Mouse (Mus musculus): ENCODE data around the gene Fkbp8. TPM values are rescaled to one million over a fixed set of nuclear protein-coding genes. Genes with fewer than 3 reads are reported as not detected.

The Fkbp8 gene
- polyA plus RNA-seq (2012; ENCODE audit: low replicate concordance), result 658 and 1,767 TPM in 2 replicates

GRCm38 (mm10) chr8:70527512-70528181, at the start of gene Fkbp8, which contains the start of gene Kxd1:
Gene Fkbp8 (plus strand): TSS chr8:70527724.
Gene Kxd1 (minus strand): TSS chr8:70527956.

GRCm38 (mm10) chr8:70486941-70487520, 40.5 kb upstream of the Fkbp8 start, which contains the start of gene Tmem59l:
Gene Tmem59l (minus strand): TSS chr8:70487358.

GRCm38 (mm10) chr8:70492664-70493640, 34.6 kb upstream of the Fkbp8 start, which contains the start of gene Crlf1:
Gene Crlf1 (plus strand): TSS chr8:70493158.

GRCm38 (mm10) chr8:70506328-70507026, 21.0 kb upstream of the Fkbp8 start, which contains the start of gene Rex1bd:
Gene Rex1bd (minus strand): TSS chr8:70506752.

GRCm38 (mm10) chr8:70510228-70510915, 17.2 kb upstream of the Fkbp8 start, which contains the start of gene Uba52:
Gene Uba52 (minus strand): TSS chr8:70510801.

GRCm38 (mm10) chr8:70539077-70539813, 11.7 kb downstream of the Fkbp8 start, which contains the start of gene Ell:
Gene Ell (plus strand): TSS chr8:70539457.

Other genes starting within 250 kb of the Fkbp8 start
- gene Homer3, start 244.9 kb upstream of the Fkbp8 start, polyA plus RNA-seq (2012; ENCODE audit: low replicate concordance), result 14.2 and 18.3 TPM in 2 replicates
- 25.7 and 31.1 TPM in 2 replicates for gene Ddx49, start 225.2 kb upstream of the Fkbp8 start, polyA plus RNA-seq (2012; ENCODE audit: low replicate concordance)
- 177 and 198 TPM in 2 replicates for gene Cope, start 225.2 kb upstream of the Fkbp8 start, polyA plus RNA-seq (2012; ENCODE audit: low replicate concordance)
- 0.26 and 1.4 TPM in 2 replicates for gene Cers1, start 211.9 kb upstream of the Fkbp8 start, polyA plus RNA-seq (2012; ENCODE audit: low replicate concordance)
- gene Gdf1, start 197.9 kb upstream of the Fkbp8 start, polyA plus RNA-seq (2012; ENCODE audit: low replicate concordance), result 0.27 and 0.54 TPM in 2 replicates
- 89.7 and 137 TPM in 2 replicates for gene Upf1, start 174.4 kb upstream of the Fkbp8 start, polyA plus RNA-seq (2012; ENCODE audit: low replicate concordance)
- gene Comp, start 154.2 kb upstream of the Fkbp8 start, polyA plus RNA-seq (2012; ENCODE audit: low replicate concordance), result 0.09 and 0.41 TPM in 2 replicates
- 23.0 and 38.0 TPM in 2 replicates for gene Crtc1, start 88.1 kb upstream of the Fkbp8 start, polyA plus RNA-seq (2012; ENCODE audit: low replicate concordance)
- 7.5 and 7.9 TPM in 2 replicates for gene Klhl26, start 50.8 kb upstream of the Fkbp8 start, polyA plus RNA-seq (2012; ENCODE audit: low replicate concordance)
- gene Tmem59l, start 40.4 kb upstream of the Fkbp8 start, polyA plus RNA-seq (2012; ENCODE audit: low replicate concordance), result 0.34 TPM in 1 of 2 replicates, not detected in the other
- gene Crlf1, start 34.6 kb upstream of the Fkbp8 start, polyA plus RNA-seq (2012; ENCODE audit: low replicate concordance), result 0.13 and 0.34 TPM in 2 replicates
- 130 and 215 TPM in 2 replicates for gene Rex1bd, start 21.0 kb upstream of the Fkbp8 start, polyA plus RNA-seq (2012; ENCODE audit: low replicate concordance)
- 756 and 1,789 TPM in 2 replicates for gene Uba52, start 16.9 kb upstream of the Fkbp8 start, polyA plus RNA-seq (2012; ENCODE audit: low replicate concordance)
- 25.8 and 38.2 TPM in 2 replicates for gene Kxd1, start 232 bp downstream of the Fkbp8 start, polyA plus RNA-seq (2012; ENCODE audit: low replicate concordance)
- 46.8 and 56.3 TPM in 2 replicates for gene Ell, start 11.7 kb downstream of the Fkbp8 start, polyA plus RNA-seq (2012; ENCODE audit: low replicate concordance)
- gene Isyna1, start 66.6 kb downstream of the Fkbp8 start, polyA plus RNA-seq (2012; ENCODE audit: low replicate concordance), result 123 and 176 TPM in 2 replicates
- 364 and 1,497 TPM in 2 replicates for gene Ssbp4, start 81.1 kb downstream of the Fkbp8 start, polyA plus RNA-seq (2012; ENCODE audit: low replicate concordance)
- 40.3 and 51.0 TPM in 2 replicates for gene Lrrc25, start 88.4 kb downstream of the Fkbp8 start, polyA plus RNA-seq (2012; ENCODE audit: low replicate concordance)
- 0.58 and 1.2 TPM in 2 replicates for gene Gdf15, start 104.7 kb downstream of the Fkbp8 start, polyA plus RNA-seq (2012; ENCODE audit: low replicate concordance)
- gene Pgpep1, start 132.7 kb downstream of the Fkbp8 start, polyA plus RNA-seq (2012; ENCODE audit: low replicate concordance), result 3.4 and 3.7 TPM in 2 replicates
- gene Lsm4, start 145.5 kb downstream of the Fkbp8 start, polyA plus RNA-seq (2012; ENCODE audit: low replicate concordance), result 257 and 405 TPM in 2 replicates
- gene Jund, start 171.2 kb downstream of the Fkbp8 start, polyA plus RNA-seq (2012; ENCODE audit: low replicate concordance), result 801 and 2,923 TPM in 2 replicates
- gene Iqcn, start 175.7 kb downstream of the Fkbp8 start, polyA plus RNA-seq (2012; ENCODE audit: low replicate concordance), result 0.03 TPM in 1 of 2 replicates, not detected in the other
- 0.20 TPM in 1 of 2 replicates, not detected in the other for gene Gm3336, start 190.8 kb downstream of the Fkbp8 start, polyA plus RNA-seq (2012; ENCODE audit: low replicate concordance)
- gene Pde4c, start 196.0 kb downstream of the Fkbp8 start, polyA plus RNA-seq (2012; ENCODE audit: low replicate concordance), result 8.2 and 8.4 TPM in 2 replicates
- gene Rab3a, start 227.0 kb downstream of the Fkbp8 start, polyA plus RNA-seq (2012; ENCODE audit: low replicate concordance), result 23.3 and 50.9 TPM in 2 replicates
- gene Mpv17l2, start 233.2 kb downstream of the Fkbp8 start, polyA plus RNA-seq (2012; ENCODE audit: low replicate concordance), result 67.8 and 94.2 TPM in 2 replicates
- 55.0 and 106 TPM in 2 replicates for gene Pik3r2, start 249.0 kb downstream of the Fkbp8 start, polyA plus RNA-seq (2012; ENCODE audit: low replicate concordance)